Mouse (Mus musculus) stomach, embryonic 16.5 days (tissue): ENCODE results near the gene Polr2j. TPM values are rescaled to one million over a fixed set of nuclear protein-coding genes. Genes with fewer than 3 reads are reported as not detected.

Experiments
- ATAC-seq: fragments of 200-750 bp; cut with Nextera tagmentation; 2 replicates; pipeline ENCODE4 v1.8.0; 2017; ENCODE audit warnings: moderate number of reproducible peaks, moderate TSS enrichment; ENCODE audit not compliant: insufficient read depth, low FRiP score
- H3K27ac ChIP-seq: fragments of 300-500 bp; sonication (generic); 2 replicates; pipeline ENCODE4 v1.5.1; 2014; ENCODE audit warnings: low read length
- H3K27me3 ChIP-seq: fragments of 300-500 bp; sonication (generic); 2 replicates; pipeline ENCODE4 v1.6.1; 2014; ENCODE audit warnings: low read length, control low read depth, mixed read lengths; ENCODE audit not compliant: control insufficient read depth, insufficient read depth
- H3K36me3 ChIP-seq: fragments of 300-500 bp; sonication (generic); 2 replicates; pipeline ENCODE4 v1.6.1; 2014; ENCODE audit warnings: low read length; ENCODE audit not compliant: control insufficient read depth, insufficient read depth
- H3K4me1 ChIP-seq: fragments of 300-500 bp; sonication (generic); 2 replicates; pipeline ENCODE4 v1.6.1; 2014; ENCODE audit warnings: low read length, control low read depth, mixed read lengths; ENCODE audit not compliant: control insufficient read depth, insufficient read depth
- H3K4me2 ChIP-seq: fragments of 300-500 bp; sonication (generic); 2 replicates; pipeline ENCODE4 v1.6.1; 2014; ENCODE audit warnings: low read depth, low read length, mixed read lengths
- H3K4me3 ChIP-seq: fragments of 300-500 bp; sonication (generic); replicated peaks from 2 replicates; pipeline ENCODE4 v1.5.1; 2014; ENCODE audit warnings: mild to moderate bottlenecking, low read length
- H3K9ac ChIP-seq: fragments of 300-500 bp; sonication (generic); 2 replicates; pipeline ENCODE4 v1.6.1; 2014; ENCODE audit warnings: low read length
- H3K9me3 ChIP-seq: fragments of 300-500 bp; sonication (generic); replicated peaks from 2 replicates; pipeline ENCODE4 v1.6.1; 2016; ENCODE audit warnings: low read length, control low read depth; ENCODE audit not compliant: control insufficient read depth
- WGBS: fragments of 180-500 bp; shearing (Covaris S2); extraction: QIAGEN DNeasy Blood & Tissue Kit; methylation state at CpG from one replicate; pipeline ENCODE4 v1.1.7; 2014; 5-methylcytosine and 5-hydroxymethylcytosine counted together
- polyA plus RNA-seq: library from polyadenylated mRNA; unstranded; fragments of >200 nt; fragmentation: Nextera tagmentation; extraction: Ambion mirVana; gene quantifications from 2 replicates; pipeline ENCODE4 v1.2.1, GENCODE M21; 2015

The Polr2j gene
- polyA plus RNA-seq, 1 experiment from 2014 or later = 198 TPM

DNA sequence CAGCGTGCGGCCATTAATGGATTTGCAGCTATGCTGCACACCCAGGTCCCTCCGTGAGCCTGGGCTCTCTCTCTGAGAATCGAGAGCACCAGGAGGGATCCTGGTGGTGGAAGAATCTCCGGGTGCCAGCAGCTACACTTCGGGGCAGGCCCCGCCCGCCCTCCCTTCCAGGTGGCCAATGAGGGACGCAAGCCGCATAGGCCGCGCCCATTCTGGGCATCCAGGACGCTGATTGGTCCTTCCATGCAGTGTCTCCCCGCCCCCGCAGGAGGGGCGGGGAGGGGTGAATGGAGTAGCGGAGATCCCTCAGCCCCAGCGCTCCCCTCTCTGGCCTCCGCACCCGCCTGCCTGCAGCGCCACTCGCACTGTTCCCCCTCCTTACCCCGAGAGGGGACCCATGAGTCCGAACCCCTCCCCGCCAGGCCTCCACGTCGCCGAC is 32.7 kb upstream of the Polr2j start, which contains the start of gene Rasa4:
Rasa4 (plus strand) TSS at position 248 of the 439 bp plus-strand sequence.
- Histone ChIP-seq H3K4me1 (peaks cover 17% of the 10 kb centered on the region), H3K4me2 (peak within 1 kb of the TSS; percentile 95), H3K27me3 (no peaks in the 10 kb centered on the region), H3K36me3 (no peaks in the 10 kb centered on the region), H3K9me3 (no peaks in the 10 kb centered on the region), H3K27ac (no peak within 1 kb of the TSS), H3K9ac (peak within 1 kb of the TSS; percentile 76), H3K4me3 (peak within 1 kb of the TSS; percentile 66)
- ATAC-seq = peak; percentile 97
- 1% methylated on average over 28 of the region's 28 CpGs for WGBS

DNA sequence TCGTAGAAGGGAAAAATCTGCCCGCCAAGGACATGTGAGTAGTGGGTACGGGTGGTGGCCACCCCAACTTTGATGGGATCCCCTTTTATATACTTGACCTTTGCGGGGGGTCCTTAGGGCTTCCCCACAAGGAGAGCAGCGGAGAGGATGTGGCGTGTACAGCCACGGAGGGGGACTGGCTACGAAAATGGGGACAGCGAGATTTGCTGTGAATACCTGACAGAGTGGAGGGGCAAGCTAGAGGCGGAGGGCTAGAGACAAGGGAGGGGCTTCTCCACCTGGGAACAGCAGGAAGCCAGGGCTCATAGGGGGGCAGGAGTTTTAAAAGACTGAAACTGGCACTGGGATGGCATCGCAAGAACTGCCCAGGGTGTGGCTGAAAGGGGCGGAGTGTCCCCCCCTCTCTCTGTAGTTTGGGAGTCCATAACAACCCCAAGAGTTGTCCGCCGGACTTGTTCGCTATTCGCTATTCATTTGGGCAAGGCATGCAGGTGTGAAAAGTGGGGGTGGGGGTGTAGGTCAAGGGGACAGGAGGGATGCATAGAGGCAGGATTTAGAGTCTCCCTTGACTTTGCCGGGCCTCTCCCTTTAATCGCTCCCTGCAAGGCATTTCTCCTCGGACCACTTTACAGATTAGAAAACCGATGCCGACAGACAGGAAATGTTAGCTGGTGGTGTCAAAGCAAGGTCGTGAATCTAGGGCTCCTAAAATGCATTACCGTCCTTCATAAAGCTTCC is 32.1 kb upstream of the Polr2j start:
- peak overlapping the region; percentile 66 for H3K4me3 ChIP-seq
- no peaks in the 10 kb centered on the region for H3K27me3 ChIP-seq
- H3K27ac ChIP-seq = no peak overlapping the region
- no peaks in the 10 kb centered on the region for H3K36me3 ChIP-seq
- H3K9me3 ChIP-seq = no peaks in the 10 kb centered on the region
- WGBS = 3% methylated on average over 23 of the region's 23 CpGs
- 0 out of 2 replicates have a peak, but pooled peaks have one; percentile 1 for ATAC-seq
- H3K4me1 ChIP-seq = peaks cover 17% of the 10 kb centered on the region
- peak overlapping the region; percentile 95 for H3K4me2 ChIP-seq
- H3K9ac ChIP-seq = peak overlapping the region; percentile 76

DNA sequence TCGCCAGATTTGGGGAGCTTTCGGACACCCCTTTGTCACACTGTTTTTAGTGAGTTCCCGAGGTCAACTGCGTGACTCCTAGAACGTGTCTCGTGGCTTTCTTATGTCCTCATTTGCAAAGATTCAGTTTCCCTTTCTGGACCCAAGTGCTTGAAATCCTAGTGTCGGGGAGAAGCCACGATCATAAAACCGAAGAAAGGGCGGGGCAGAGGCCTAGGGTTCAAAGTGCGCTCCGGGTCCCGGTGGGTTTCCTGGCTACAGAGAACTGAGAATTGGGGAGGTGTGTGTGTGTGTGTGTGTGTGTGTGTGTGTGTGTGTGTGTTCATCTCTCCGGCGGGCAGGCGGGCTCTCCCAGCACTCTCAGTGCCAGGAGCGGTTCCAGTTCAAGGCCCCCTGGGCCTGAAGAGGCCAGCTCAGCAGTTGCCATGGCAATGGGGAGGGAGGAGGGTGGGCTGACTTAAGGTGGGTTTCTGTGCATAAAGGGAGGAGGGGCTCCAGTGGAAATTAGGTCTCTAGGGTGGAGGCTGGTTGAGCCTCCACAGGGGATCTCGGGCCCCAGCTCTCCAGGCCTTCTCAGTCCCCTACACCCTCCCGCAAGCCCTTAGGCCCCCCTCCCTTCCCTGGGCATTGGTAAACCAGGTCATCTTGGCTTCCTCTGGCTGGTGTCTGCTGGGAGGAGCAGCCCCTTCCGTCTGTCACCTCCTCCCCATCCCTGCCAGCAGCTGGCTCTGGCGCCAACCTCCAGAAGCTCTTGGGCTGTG is 31.4 kb upstream of the Polr2j start:
- no peak overlapping the region for H3K27ac ChIP-seq
- no peak for ATAC-seq
- H3K4me1 ChIP-seq = peaks cover 17% of the 10 kb centered on the region
- no peaks in the 10 kb centered on the region for H3K36me3 ChIP-seq
- 26% methylated on average over 21 of the region's 21 CpGs for WGBS
- no peaks in the 10 kb centered on the region for H3K27me3 ChIP-seq
- peak overlapping the region; percentile 95 for H3K4me2 ChIP-seq
- no peaks in the 10 kb centered on the region for H3K9me3 ChIP-seq
- H3K9ac ChIP-seq = peak overlapping the region; percentile 46; the same call in 1 of the 2 replicates
- peak overlapping the region; percentile 66 for H3K4me3 ChIP-seq

DNA sequence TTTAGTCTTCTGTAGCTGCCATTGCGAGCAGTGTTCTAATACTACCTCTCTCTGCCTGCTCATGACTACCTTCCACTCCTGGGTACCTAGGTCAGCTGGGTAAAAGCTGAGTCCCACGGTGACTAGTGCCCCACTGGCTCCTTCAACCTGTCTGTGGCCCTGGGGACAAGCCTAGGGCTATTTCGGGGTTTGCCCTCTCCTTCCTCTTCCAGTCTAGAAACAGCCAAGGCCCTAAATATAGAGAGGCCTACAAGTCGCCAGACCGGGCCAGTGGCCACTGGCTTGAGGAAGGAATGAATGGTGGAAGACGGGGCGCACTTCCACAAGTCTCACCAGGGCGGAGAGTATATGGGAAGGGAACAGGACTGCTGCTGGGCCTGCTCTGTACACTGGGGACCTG is 30.1 kb upstream of the Polr2j start:
- H3K4me1 ChIP-seq = peaks cover 17% of the 10 kb centered on the region
- no peak for ATAC-seq
- no peak overlapping the region for H3K9ac ChIP-seq
- no peak overlapping the region for H3K27ac ChIP-seq
- H3K36me3 ChIP-seq = no peaks in the 10 kb centered on the region
- H3K4me2 ChIP-seq = no peak overlapping the region
- no peak overlapping the region for H3K4me3 ChIP-seq
- 93% methylated on average over 8 of the region's 8 CpGs for WGBS
- no peaks in the 10 kb centered on the region for H3K27me3 ChIP-seq
- H3K9me3 ChIP-seq = no peaks in the 10 kb centered on the region

DNA sequence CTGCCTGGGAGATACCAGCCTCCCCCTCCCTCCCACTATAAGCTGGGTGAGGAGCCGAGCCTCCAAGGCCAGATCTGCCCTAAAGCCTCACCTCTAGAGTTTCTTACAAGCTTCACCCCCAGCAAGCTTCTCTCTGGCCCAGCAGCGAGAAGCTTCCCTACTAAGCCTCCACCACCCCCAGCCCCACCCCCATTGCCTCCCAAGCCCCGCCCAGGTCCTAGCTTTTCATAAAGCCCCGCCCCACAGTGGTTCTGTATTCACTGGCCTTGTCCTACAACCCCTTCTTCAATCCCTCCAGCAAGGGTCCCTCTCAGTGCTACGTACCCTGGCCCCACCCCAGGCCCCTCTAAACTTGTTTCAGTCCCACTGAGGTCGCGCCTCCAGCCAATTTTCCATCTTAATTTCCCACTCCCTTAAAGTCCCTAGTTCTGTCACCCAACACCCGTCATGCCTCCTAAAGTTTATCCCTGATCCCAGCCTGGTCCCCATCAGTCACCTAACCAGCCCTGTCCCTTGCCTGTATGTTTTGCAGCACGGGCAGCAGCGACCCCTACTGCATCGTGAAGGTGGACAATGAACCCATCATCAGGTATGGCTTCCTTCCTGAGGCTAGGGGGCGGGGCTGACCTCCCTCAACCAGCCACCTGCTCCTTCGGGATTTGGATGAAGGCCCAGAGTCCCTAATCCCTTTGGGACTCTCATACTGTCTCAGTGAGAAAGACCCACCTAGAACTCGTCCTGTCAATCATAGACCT is 27.4 kb upstream of the Polr2j start:
- Histone ChIP-seq H3K9me3 (no peaks in the 10 kb centered on the region), H3K36me3 (no peaks in the 10 kb centered on the region), H3K4me2 (no peak overlapping the region), H3K4me1 (peaks cover 16% of the 10 kb centered on the region), H3K9ac (no peak overlapping the region), H3K27ac (no peak overlapping the region), H3K4me3 (no peak overlapping the region), H3K27me3 (no peaks in the 10 kb centered on the region)
- WGBS = 18% methylated on average over 14 of the region's 14 CpGs
- no peak for ATAC-seq

DNA sequence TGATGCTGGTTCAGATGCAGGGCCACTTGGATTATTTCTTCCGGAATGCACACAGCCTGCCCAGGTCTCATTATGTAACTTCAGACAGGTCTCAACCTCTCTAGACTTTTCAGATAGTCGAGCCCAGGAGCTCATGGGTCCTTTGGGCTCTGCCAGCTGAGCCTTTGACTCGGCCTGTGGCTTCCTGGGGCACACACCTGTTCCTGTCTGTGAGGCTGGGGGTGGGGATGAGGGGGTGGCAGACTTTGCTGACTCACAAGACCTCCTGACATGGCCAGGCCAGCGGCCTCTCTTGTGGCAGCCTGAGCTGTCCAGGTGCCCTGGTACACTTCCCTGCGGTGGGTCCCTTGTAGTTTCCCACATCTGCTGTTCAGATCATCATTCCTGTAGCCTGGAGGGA is 24.5 kb upstream of the Polr2j start:
- 61% methylated on average over 5 of the region's 5 CpGs for WGBS
- no peak for ATAC-seq
- no peaks in the 10 kb centered on the region for H3K36me3 ChIP-seq

DNA sequence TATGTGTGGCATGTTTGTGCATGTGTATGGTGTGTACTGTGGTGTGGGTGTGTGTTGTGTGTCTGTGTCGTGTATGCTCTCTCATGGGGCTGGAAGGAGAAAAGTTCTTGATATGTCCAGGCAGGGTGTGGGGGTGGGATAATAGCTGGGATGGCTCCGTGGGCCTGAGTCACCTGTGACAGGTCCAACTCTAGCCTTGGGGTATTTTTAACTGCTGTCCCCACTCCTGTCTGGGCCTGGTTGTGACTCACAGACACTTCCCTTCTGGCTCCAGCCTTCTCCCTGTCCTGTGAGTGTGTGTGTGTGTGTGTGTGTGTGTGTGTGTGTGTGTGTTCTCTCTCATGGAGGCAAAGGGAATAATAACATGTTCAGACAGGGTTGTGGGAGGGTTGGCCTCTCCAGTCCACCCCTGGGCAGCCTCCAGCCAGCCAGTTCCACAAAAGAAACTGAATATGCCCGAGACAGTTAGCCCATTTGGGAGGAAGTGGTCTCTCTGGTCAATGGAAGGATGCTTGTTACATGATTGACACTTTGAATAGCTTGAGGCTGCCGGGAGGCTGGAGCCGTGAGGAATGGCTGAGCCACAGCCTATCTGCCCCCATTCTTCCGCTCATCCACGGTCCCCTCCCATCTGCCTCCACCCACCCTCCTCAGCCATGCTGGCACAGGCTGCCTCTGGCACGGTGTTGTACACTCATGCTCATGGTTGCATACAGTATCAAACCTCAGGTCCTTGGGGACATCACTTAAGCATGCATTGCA is 22.0 kb upstream of the Polr2j start:
- Histone ChIP-seq H3K4me2 (no peak overlapping the region), H3K27ac (no peak overlapping the region), H3K4me1 (no peaks in the 10 kb centered on the region), H3K9me3 (no peaks in the 10 kb centered on the region), H3K36me3 (no peaks in the 10 kb centered on the region), H3K9ac (no peak overlapping the region), H3K27me3 (no peaks in the 10 kb centered on the region), H3K4me3 (no peak overlapping the region)
- ATAC-seq = peak; percentile 23; the same call in 1 of the 2 replicates
- 63% methylated on average over 8 of the region's 8 CpGs for WGBS

More for the DNA sequence above, 24.5 kb upstream of the Polr2j start:
- H3K4me1 ChIP-seq = no peaks in the 10 kb centered on the region
- H3K4me2 ChIP-seq = no peak overlapping the region
- H3K27ac ChIP-seq = no peak overlapping the region
- H3K4me3 ChIP-seq = no peak overlapping the region
- H3K9ac ChIP-seq = no peak overlapping the region
- no peaks in the 10 kb centered on the region for H3K27me3 ChIP-seq
- H3K9me3 ChIP-seq = no peaks in the 10 kb centered on the region

DNA sequence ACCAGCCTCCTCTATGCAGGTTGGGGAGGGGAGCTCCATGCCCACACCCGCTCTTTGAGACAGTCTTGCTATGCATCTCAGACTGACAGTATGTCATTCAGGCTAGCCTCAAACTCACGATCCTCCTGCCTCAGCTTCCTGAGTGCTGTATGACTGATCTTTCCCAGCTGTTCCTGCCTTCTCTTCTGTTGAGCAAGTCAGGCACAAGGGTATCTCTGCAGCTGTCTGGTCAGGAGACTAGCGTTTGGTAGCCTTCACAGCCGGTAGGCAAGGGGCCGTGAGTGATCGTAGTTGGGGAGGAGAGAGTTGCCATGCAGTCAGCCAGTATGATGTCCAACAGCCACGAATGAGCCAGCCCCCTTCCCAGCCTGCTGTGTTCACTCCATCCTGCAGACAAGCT is 21.3 kb upstream of the Polr2j start:
- Histone ChIP-seq H3K27ac (no peak overlapping the region), H3K4me1 (no peaks in the 10 kb centered on the region), H3K9me3 (no peaks in the 10 kb centered on the region), H3K4me3 (no peak overlapping the region), H3K4me2 (no peak overlapping the region), H3K36me3 (no peaks in the 10 kb centered on the region), H3K27me3 (no peaks in the 10 kb centered on the region), H3K9ac (no peak overlapping the region)
- 67% methylated on average over 7 of the region's 7 CpGs for WGBS
- no peak for ATAC-seq
